Mouse (Mus musculus): ENCODE measurements at regions not wholly inside any gene's neighbourhood (a gene's known extent, or its start where the extent isn't known, plus 50 kb on each side); places are given as distances from the start of the nearest gene placed in this dataset.

DNA sequence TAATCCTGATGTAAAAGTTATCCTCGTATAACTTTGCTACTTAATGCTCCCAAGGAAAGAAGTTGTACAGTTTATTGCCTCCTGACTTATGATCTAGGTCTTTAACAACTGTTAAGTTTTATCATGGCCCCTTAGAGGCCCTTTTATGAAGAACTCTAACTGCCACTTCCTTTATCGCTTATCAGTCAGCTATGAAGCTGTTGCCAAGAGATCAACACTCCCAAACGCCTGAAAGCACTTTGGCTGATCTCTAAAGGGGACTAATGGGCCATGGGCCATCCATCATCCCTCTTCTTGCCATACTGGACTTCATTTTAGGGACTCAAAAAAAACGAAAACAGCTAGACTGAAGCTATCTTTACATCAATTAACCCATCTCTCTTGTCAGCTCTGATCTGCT lies 377.4 kb downstream of the Arl4a start:
- ATAC-seq (ENCODE audit: insufficient read depth) = no peak; the same call in 1 of the 2 replicates
- Histone ChIP-seq H3K4me2 (no peak overlapping the region), H3K27ac (ENCODE audit: low read depth) (no peak overlapping the region), H3K4me3 (ENCODE audit: low read depth, low read length) (no peak overlapping the region), H3K9me3 (ENCODE audit: low read depth, low read length) (no peaks in the 10 kb centered on the region), H3K27me3 (ENCODE audit: insufficient read depth, low read length) (no peaks in the 10 kb centered on the region), H3K4me1 (ENCODE audit: insufficient read depth) (no peaks in the 10 kb centered on the region), H3K36me3 (ENCODE audit: insufficient read depth) (no peaks in the 10 kb centered on the region), H3K9ac (no peak overlapping the region)
- TF ChIP-seq CTCF (IDR thresholded peaks at IDR 0.05; ENCODE audit: low read depth) = no peak
- 20% methylated on average over 4 of the region's 4 CpGs for WGBS
- peak; percentile 43 for DNase-seq

GRCm38 (mm10) chr12:39656606-39657005 lies 381.2 kb downstream of the Arl4a start:
- ATAC-seq (ENCODE audit: insufficient read depth) (no peak), DNase-seq (no peak)
- Histone ChIP-seq H3K27ac (ENCODE audit: low read depth) (no peak overlapping the region), H3K27me3 (ENCODE audit: insufficient read depth, low read length) (no peaks in the 10 kb centered on the region), H3K4me2 (no peak overlapping the region), H3K4me3 (ENCODE audit: low read depth, low read length) (no peak overlapping the region), H3K9ac (no peak overlapping the region), H3K4me1 (ENCODE audit: insufficient read depth) (no peaks in the 10 kb centered on the region), H3K36me3 (ENCODE audit: insufficient read depth) (no peaks in the 10 kb centered on the region), H3K9me3 (ENCODE audit: low read depth, low read length) (no peaks in the 10 kb centered on the region)
- no peak for TF ChIP-seq CTCF (IDR thresholded peaks at IDR 0.05; ENCODE audit: low read depth)

DNA sequence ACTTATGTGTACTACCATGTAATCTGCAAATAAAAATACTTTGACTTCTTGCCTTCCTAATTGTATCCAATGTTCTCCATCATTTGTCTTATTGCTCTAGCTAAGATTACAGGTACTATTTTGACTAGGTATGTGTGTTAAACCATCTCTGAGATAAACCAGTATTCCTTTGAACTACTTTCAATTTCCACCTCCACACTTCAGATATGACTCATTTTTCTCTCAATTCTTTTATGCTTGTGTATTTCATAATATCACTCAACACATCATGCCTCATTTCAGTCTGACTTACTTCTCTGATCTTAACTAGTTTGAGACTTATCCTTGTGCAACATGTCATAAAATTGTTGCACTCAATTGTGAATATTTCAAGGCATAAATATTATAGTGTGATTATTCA lies 388.9 kb downstream of the Arl4a start:
- no peak for TF ChIP-seq CTCF (IDR thresholded peaks at IDR 0.05; ENCODE audit: low read depth)
- Histone ChIP-seq H3K9me3 (ENCODE audit: low read depth, low read length) (no peaks in the 10 kb centered on the region), H3K4me2 (no peak overlapping the region), H3K36me3 (ENCODE audit: insufficient read depth) (no peaks in the 10 kb centered on the region), H3K4me3 (ENCODE audit: low read depth, low read length) (no peak overlapping the region), H3K9ac (no peak overlapping the region), H3K27ac (ENCODE audit: low read depth) (no peak overlapping the region), H3K27me3 (ENCODE audit: insufficient read depth, low read length) (no peaks in the 10 kb centered on the region), H3K4me1 (ENCODE audit: insufficient read depth) (no peaks in the 10 kb centered on the region)
- DNase-seq = no peak
- no peak for ATAC-seq (ENCODE audit: insufficient read depth)

GRCm38 (mm10) chr12:39646556-39646955 lies 391.3 kb downstream of the Arl4a start:
- ATAC-seq (ENCODE audit: insufficient read depth) (no peak), DNase-seq (no peak)
- H3K4me3 ChIP-seq (ENCODE audit: low read depth, low read length) = no peak overlapping the region
- no peaks in the 10 kb centered on the region for H3K4me1 ChIP-seq (ENCODE audit: insufficient read depth)
- 84% methylated on average over 3 of the region's 3 CpGs for WGBS
- no peak overlapping the region for H3K9ac ChIP-seq
- no peak overlapping the region for H3K27ac ChIP-seq (ENCODE audit: low read depth)
- no peak for TF ChIP-seq CTCF (IDR thresholded peaks at IDR 0.05; ENCODE audit: low read depth)
- H3K4me2 ChIP-seq = no peak overlapping the region
- no peaks in the 10 kb centered on the region for H3K9me3 ChIP-seq (ENCODE audit: low read depth, low read length)
- no peaks in the 10 kb centered on the region for H3K27me3 ChIP-seq (ENCODE audit: insufficient read depth, low read length)
- H3K36me3 ChIP-seq (ENCODE audit: insufficient read depth) = no peaks in the 10 kb centered on the region

- Histone ChIP-seq H3K36me3 (ENCODE audit: insufficient read depth) (no peaks in the 10 kb centered on the region), H3K9ac (no peak overlapping the region), H3K4me1 (ENCODE audit: insufficient read depth) (no peaks in the 10 kb centered on the region), H3K27me3 (ENCODE audit: insufficient read depth, low read length) (no peaks in the 10 kb centered on the region), H3K4me3 (ENCODE audit: low read depth, low read length) (no peak overlapping the region), H3K27ac (ENCODE audit: low read depth) (no peak overlapping the region), H3K9me3 (ENCODE audit: low read depth, low read length) (no peaks in the 10 kb centered on the region), H3K4me2 (no peak overlapping the region)
- no peak for TF ChIP-seq CTCF (IDR thresholded peaks at IDR 0.05; ENCODE audit: low read depth)
- 66% methylated on average over 4 of the region's 4 CpGs for WGBS
- ATAC-seq (ENCODE audit: insufficient read depth) = no peak
- no peak for DNase-seq
Measured at GRCm38 (mm10) chr12:39645581-39645980, 392.2 kb downstream of the Arl4a start.

DNA sequence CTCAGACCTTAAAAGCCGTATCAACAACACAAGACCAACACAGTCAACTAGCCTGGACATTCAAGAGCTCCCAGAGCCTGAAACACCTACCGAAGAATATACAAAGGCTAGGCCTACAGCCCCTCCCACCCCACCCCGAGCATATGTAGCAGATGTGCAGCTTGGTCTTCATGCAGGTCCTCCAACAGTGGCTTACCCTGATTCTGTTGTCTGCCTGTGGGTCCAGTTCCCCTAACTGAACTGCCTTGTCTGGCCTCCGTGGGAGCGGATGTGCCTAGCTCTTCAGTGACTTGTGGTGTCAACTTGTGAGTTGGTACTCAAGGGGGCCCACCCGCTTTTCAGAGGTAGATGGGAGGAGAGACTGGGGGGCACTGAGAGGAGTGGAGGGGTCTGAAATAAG lies 398.6 kb downstream of the Arl4a start:
- Histone ChIP-seq H3K4me1 (ENCODE audit: insufficient read depth) (no peaks in the 10 kb centered on the region), H3K27ac (ENCODE audit: low read depth) (no peak overlapping the region), H3K27me3 (ENCODE audit: insufficient read depth, low read length) (no peaks in the 10 kb centered on the region), H3K36me3 (ENCODE audit: insufficient read depth) (no peaks in the 10 kb centered on the region), H3K9me3 (ENCODE audit: low read depth, low read length) (no peaks in the 10 kb centered on the region), H3K4me3 (ENCODE audit: low read depth, low read length) (no peak overlapping the region), H3K4me2 (no peak overlapping the region), H3K9ac (no peak overlapping the region)
- no peak for TF ChIP-seq CTCF (IDR thresholded peaks at IDR 0.05; ENCODE audit: low read depth)
- ATAC-seq (ENCODE audit: insufficient read depth) (no peak), DNase-seq (no peak)
- WGBS = 75% methylated on average over 6 of the region's 6 CpGs

GRCm38 (mm10) chr12:39634337-39634736 lies 403.5 kb downstream of the Arl4a start:
- 41% methylated on average over 4 of the region's 4 CpGs for WGBS
- no peak for TF ChIP-seq CTCF (IDR thresholded peaks at IDR 0.05; ENCODE audit: low read depth)
- H3K9ac ChIP-seq = no peak overlapping the region
- no peaks in the 10 kb centered on the region for H3K27me3 ChIP-seq (ENCODE audit: insufficient read depth, low read length)
- DNase-seq (no peak), ATAC-seq (ENCODE audit: insufficient read depth) (no peak)
- H3K4me1 ChIP-seq (ENCODE audit: insufficient read depth) = no peaks in the 10 kb centered on the region
- H3K4me2 ChIP-seq = no peak overlapping the region
- no peak overlapping the region for H3K27ac ChIP-seq (ENCODE audit: low read depth)
- H3K36me3 ChIP-seq (ENCODE audit: insufficient read depth) = no peaks in the 10 kb centered on the region
- H3K4me3 ChIP-seq (ENCODE audit: low read depth, low read length) = no peak overlapping the region
- H3K9me3 ChIP-seq (ENCODE audit: low read depth, low read length) = no peaks in the 10 kb centered on the region

DNA sequence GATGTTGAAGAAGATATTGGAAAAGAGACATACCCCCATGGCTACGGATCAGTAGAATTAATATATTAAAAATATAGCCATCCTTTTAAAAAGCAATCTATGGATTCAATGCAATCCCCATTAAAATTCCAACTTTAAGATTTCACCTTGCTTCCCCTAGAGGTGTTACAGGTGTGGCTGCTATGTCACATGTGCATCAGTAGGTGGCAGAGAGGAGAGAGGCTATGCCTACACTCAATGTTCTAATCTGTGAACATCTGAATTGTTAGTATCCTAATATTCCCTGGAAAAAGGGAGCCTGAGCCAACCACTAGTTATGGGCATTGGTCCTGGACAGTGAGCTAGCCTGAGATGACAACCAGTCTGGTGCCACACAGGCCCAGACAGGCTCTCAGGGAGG lies 416.6 kb downstream of the Arl4a start:
- Histone ChIP-seq H3K9me3 (ENCODE audit: low read depth, low read length) (no peaks in the 10 kb centered on the region), H3K27me3 (ENCODE audit: insufficient read depth, low read length) (no peaks in the 10 kb centered on the region), H3K9ac (no peak overlapping the region), H3K36me3 (ENCODE audit: insufficient read depth) (no peaks in the 10 kb centered on the region), H3K27ac (ENCODE audit: low read depth) (no peak overlapping the region), H3K4me2 (no peak overlapping the region), H3K4me1 (ENCODE audit: insufficient read depth) (no peaks in the 10 kb centered on the region), H3K4me3 (ENCODE audit: low read depth, low read length) (no peak overlapping the region)
- DNase-seq (no peak), ATAC-seq (ENCODE audit: insufficient read depth) (no peak)
- 0 out of 2 replicates have a peak, but pooled peaks have one; percentile 5 for TF ChIP-seq CTCF (IDR thresholded peaks at IDR 0.05; ENCODE audit: low read depth)
- WGBS = 89% methylated on average over 1 of the region's 1 CpGs
